15 mouse cellular contexts compared by ENCODE assay signal in genomic region chr10:44780381-44780958, GRCm38 (mm10).
"Had no signal": no experiment of that assay in that cellular context is flagged by ENCODE, and none has a peak within 500 bp of the region (broad histone marks: within the 10 kb centered on the region; RNA-seq: fewer than 3 reads in every experiment).

No protein-coding gene starts in this region.

- H3K36me3 ChIP-seq: neural tube, embryonic 13.5 days; neural tube, embryonic 15.5 days; stomach, embryonic 15.5 days had no signal

- H3K27ac ChIP-seq: neural tube, embryonic 13.5 days; neural tube, embryonic 15.5 days; stomach, embryonic 15.5 days; stomach, postnatal 0 days had no signal

- H3K9me3 ChIP-seq: neural tube, embryonic 13.5 days; neural tube, embryonic 15.5 days; stomach, embryonic 15.5 days had no signal

- DNase-seq: right cerebral cortex, adult 18-20 months; right cerebral cortex, postnatal 14 days; right cerebral cortex, postnatal 25 days; right cerebral cortex, postnatal 4 days; spleen, adult 18-20 months; thymus, adult 18-20 months; thymus, adult 2 months; thymus, postnatal 14 days; thymus, postnatal 25 days; thymus, postnatal 36 days; thymus, postnatal 4 days had no signal

- H3K4me1 ChIP-seq: neural tube, embryonic 13.5 days; neural tube, embryonic 15.5 days; stomach, embryonic 15.5 days had no signal

- H3K4me2 ChIP-seq: neural tube, embryonic 13.5 days; neural tube, embryonic 15.5 days; stomach, embryonic 15.5 days had no signal

- H3K9ac ChIP-seq: neural tube, embryonic 13.5 days; neural tube, embryonic 15.5 days; stomach, embryonic 15.5 days had no signal

- H3K27me3 ChIP-seq: neural tube, embryonic 13.5 days; neural tube, embryonic 15.5 days; stomach, embryonic 15.5 days had no signal

- H3K4me3 ChIP-seq: neural tube, embryonic 13.5 days; neural tube, embryonic 15.5 days; stomach, embryonic 15.5 days had no signal
